Mouse (Mus musculus) spleen, adult 2 months (tissue): ENCODE measurements around the gene Triap1.

Source experiments
- CTCF ChIP-seq: fragments of 200-500 bp; IDR thresholded peaks from 2 replicates; pipeline ENCODE4 v1.5.1; 2011; ENCODE audit warnings: mild to moderate bottlenecking, inconsistent platforms; ENCODE audit not compliant: insufficient read depth, insufficient read length, insufficient replicate concordance; ENCODE audit errors: extremely low read depth
- POLR2A ChIP-seq: fragments of 200-500 bp; IDR thresholded peaks from 2 replicates; pipeline ENCODE4 v1.6.1; 2011; ENCODE audit warnings: low read depth, low read length, inconsistent platforms

DNA sequence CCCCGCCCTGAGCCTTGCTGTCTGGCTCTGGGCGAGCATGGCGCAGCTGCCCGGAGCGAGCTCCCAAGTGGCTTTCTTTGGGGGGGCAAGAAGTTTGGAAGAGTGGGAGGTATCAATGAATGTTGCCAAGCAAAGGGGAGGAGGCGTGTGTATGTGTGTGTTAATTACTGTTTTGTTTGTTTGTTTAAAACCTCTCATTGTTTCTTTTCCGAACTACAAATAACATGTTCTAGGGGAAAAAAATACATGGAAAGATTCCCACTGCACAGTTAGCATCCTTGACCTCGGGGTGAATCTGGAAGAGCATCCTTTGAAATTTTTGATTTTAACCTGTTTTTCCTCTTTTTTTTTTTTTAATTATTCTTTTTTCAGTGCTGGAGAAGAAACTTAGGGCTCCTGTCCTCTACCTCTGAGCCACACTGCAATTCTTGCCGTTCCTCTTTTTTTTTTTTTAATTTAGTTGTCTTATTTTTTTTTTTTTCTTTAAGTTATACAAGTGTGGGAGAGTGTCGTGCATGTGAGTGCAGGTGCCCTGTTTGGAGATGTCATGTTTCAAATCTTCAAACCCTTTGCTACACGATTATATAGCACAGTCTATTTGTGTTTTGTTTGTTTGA lies 33.3 kb downstream of the Triap1 start:
- TF ChIP-seq CTCF (no peak), POLR2A (no peak)
